ENCODE assay signal across 13 mouse cellular contexts in genomic region chr9:98727276-98727860, GRCm38 (mm10).
A peak's percentile ranks its signal among the peaks of the same experiment; 100 is the strongest.
DNase-seq lines count a peak whose midpoint lies in the region; ATAC-seq and TF ChIP-seq lines count a peak whose summit lies in the region.
"Had no signal": no experiment of that assay in that cellular context is flagged by ENCODE, and none has a peak within 500 bp of the region (broad histone marks: within the 10 kb centered on the region; RNA-seq: fewer than 3 reads in every experiment).

No protein-coding gene starts in this region.

- no peak overlapping the region for H3K9ac ChIP-seq in hindbrain, embryonic 16.5 days (ENCODE audit: low read depth, low read length)
- H3K9ac ChIP-seq in embryonic facial prominence, embryonic 14.5 days (ENCODE audit: low read depth, low read length): no peak overlapping the region
- H3K9ac ChIP-seq: forebrain, embryonic 13.5 days; midbrain, embryonic 12.5 days; neural tube, embryonic 15.5 days had no signal

- peak overlapping the region; percentile 40; the same call in 1 of the 2 replicates for H3K27ac ChIP-seq in hindbrain, embryonic 10.5 days
- no peak overlapping the region for H3K27ac ChIP-seq in hindbrain, embryonic 16.5 days (ENCODE audit: low read depth, low read length)
- H3K27ac ChIP-seq in embryonic facial prominence, embryonic 14.5 days (replicated peaks; ENCODE audit: low read depth, low read length): 0 out of 2 replicates have a peak overlapping the region, but pooled peaks have one; percentile 21
- H3K27ac ChIP-seq: forebrain, embryonic 13.5 days; midbrain, embryonic 12.5 days; neural tube, embryonic 15.5 days had no signal

- 63% methylated on average over 5 of the region's 5 CpGs for WGBS in hindbrain, embryonic 10.5 days
- 61% methylated on average over 5 of the region's 5 CpGs for WGBS in hindbrain, embryonic 16.5 days
- WGBS in embryonic facial prominence, embryonic 14.5 days: 37% methylated on average over 5 of the region's 5 CpGs

- H3K36me3 ChIP-seq in hindbrain, embryonic 10.5 days: no peaks in the 10 kb centered on the region
- no peaks in the 10 kb centered on the region for H3K36me3 ChIP-seq in hindbrain, embryonic 16.5 days (ENCODE audit: control insufficient read depth, insufficient read depth, low read length)
- H3K36me3 ChIP-seq in E14TG2a.4 (ENCODE audit: insufficient read depth, low read length): no peaks in the 10 kb centered on the region
- no peaks in the 10 kb centered on the region for H3K36me3 ChIP-seq in embryonic facial prominence, embryonic 14.5 days (ENCODE audit: control insufficient read depth, insufficient read depth, low read length)
- H3K36me3 ChIP-seq: midbrain, embryonic 12.5 days; neural tube, embryonic 15.5 days had no signal

- H3K9me3 ChIP-seq in hindbrain, embryonic 10.5 days: no peaks in the 10 kb centered on the region
- H3K9me3 ChIP-seq in hindbrain, embryonic 16.5 days (ENCODE audit: control insufficient read depth, low read length): peaks cover 3% of the 10 kb centered on the region
- H3K9me3 ChIP-seq in E14TG2a.4 (ENCODE audit: low read length): peaks cover 5% of the 10 kb centered on the region; the same call in 1 of the 2 replicates
- H3K9me3 ChIP-seq in embryonic facial prominence, embryonic 14.5 days (ENCODE audit: control insufficient read depth, low read length): peaks cover 6% of the 10 kb centered on the region; the same call in 1 of the 2 replicates
- H3K9me3 ChIP-seq: forebrain, embryonic 13.5 days; midbrain, embryonic 12.5 days; neural tube, embryonic 15.5 days had no signal

- no peak overlapping the region for H3K4me3 ChIP-seq in hindbrain, embryonic 10.5 days
- H3K4me3 ChIP-seq in hindbrain, embryonic 16.5 days (ENCODE audit: low read length): no peak overlapping the region
- 0 out of 2 replicates have a peak overlapping the region, but pooled peaks have one; percentile 26 for H3K4me3 ChIP-seq in E14TG2a.4 (replicated peaks; ENCODE audit: low read length)
- no peak overlapping the region for H3K4me3 ChIP-seq in embryonic facial prominence, embryonic 14.5 days (ENCODE audit: low read depth, low read length)
- H3K4me3 ChIP-seq: forebrain, embryonic 13.5 days; midbrain, embryonic 12.5 days; neural tube, embryonic 15.5 days had no signal

- no peaks in the 10 kb centered on the region for H3K27me3 ChIP-seq in hindbrain, embryonic 10.5 days (ENCODE audit: insufficient read depth, poor library complexity, severe bottlenecking)
- no peaks in the 10 kb centered on the region for H3K27me3 ChIP-seq in hindbrain, embryonic 16.5 days (replicated peaks; ENCODE audit: control insufficient read depth, insufficient read depth, low read length)
- no peaks in the 10 kb centered on the region for H3K27me3 ChIP-seq in E14TG2a.4 (ENCODE audit: insufficient read depth, low read length)
- no peaks in the 10 kb centered on the region for H3K27me3 ChIP-seq in embryonic facial prominence, embryonic 14.5 days (replicated peaks; ENCODE audit: control insufficient read depth, insufficient read depth, low read length)
- H3K27me3 ChIP-seq: forebrain, embryonic 13.5 days; midbrain, embryonic 12.5 days; neural tube, embryonic 15.5 days had no signal

- no peak for TF ChIP-seq CTCF in E14TG2a.4 (conservative IDR thresholded peaks at IDR 0.05; ENCODE audit: low read length)

- no peak for DNase-seq in hindbrain, embryonic 10.5 days (ENCODE audit: low spot score)
- DNase-seq in embryonic facial prominence, embryonic 14.5 days (ENCODE audit: low spot score): peak; percentile 87
- DNase-seq in lung, postnatal 10 days: peak; percentile 15
- DNase-seq in layer of hippocampus, postnatal 25 days (ENCODE audit: extremely low spot score in 1 of 2, low spot score in 1 of 2): no peak
- DNase-seq in gastrocnemius, postnatal 36 days: no peak
- no peak for DNase-seq in thymus, postnatal 4 days
- DNase-seq: cerebellum, postnatal 36 days; gastrocnemius, postnatal 14 days had no signal

- peaks cover 15% of the 10 kb centered on the region for H3K4me1 ChIP-seq in hindbrain, embryonic 10.5 days (replicated peaks)
- H3K4me1 ChIP-seq in hindbrain, embryonic 16.5 days (ENCODE audit: control insufficient read depth, insufficient read depth, low read depth, low read length): no peaks in the 10 kb centered on the region
- peaks cover 11% of the 10 kb centered on the region for H3K4me1 ChIP-seq in E14TG2a.4 (replicated peaks; ENCODE audit: low read depth, low read length)
- peaks cover 3% of the 10 kb centered on the region; the same call in 1 of the 2 replicates for H3K4me1 ChIP-seq in embryonic facial prominence, embryonic 14.5 days (ENCODE audit: control insufficient read depth, insufficient read depth, low read length)
- H3K4me1 ChIP-seq: forebrain, embryonic 13.5 days; midbrain, embryonic 12.5 days; neural tube, embryonic 15.5 days had no signal

- ATAC-seq in hindbrain, embryonic 16.5 days: no peak
- peak; percentile 92 for ATAC-seq in embryonic facial prominence, embryonic 14.5 days (ENCODE audit: low read depth)
- ATAC-seq: forebrain, embryonic 13.5 days had no signal

- no peak overlapping the region for H3K4me2 ChIP-seq in hindbrain, embryonic 16.5 days (ENCODE audit: low read length)
- H3K4me2 ChIP-seq in embryonic facial prominence, embryonic 14.5 days (ENCODE audit: low read depth, low read length): no peak overlapping the region
- H3K4me2 ChIP-seq: forebrain, embryonic 13.5 days; midbrain, embryonic 12.5 days; neural tube, embryonic 15.5 days had no signal

- intact Hi-C loops in gastrocnemius, postnatal 36 days (cut with DNase I): no loop called here

Comparison
In these comparisons a context has a peak if more than half of its experiments do, and no peak if none do; other contexts are left out.
1. DNase-seq: peak in embryonic facial prominence, embryonic 14.5 days (single experiment) and lung, postnatal 10 days (single experiment); none in hindbrain, embryonic 10.5 days (single experiment), layer of hippocampus, postnatal 25 days (0 of 2), gastrocnemius, postnatal 36 days (0 of 2) and thymus, postnatal 4 days (single experiment).